Mouse (Mus musculus) telencephalon, adult 2 months (tissue): ENCODE measurements around the gene Gm15056.

Experiments used
- DNase-seq: peaks from one replicate; pipeline ENCODE4 v3.0.0-alpha.2; 2011; ENCODE audit warnings: low read depth, low spot score

Gene Gm15056

GRCm38 (mm10) chr8:20902527-20902926, at the start of gene Gm15056:
Gene Gm15056, minus strand, starts transcription at chr8:20902627.
- DNase-seq = no peak

DNA sequence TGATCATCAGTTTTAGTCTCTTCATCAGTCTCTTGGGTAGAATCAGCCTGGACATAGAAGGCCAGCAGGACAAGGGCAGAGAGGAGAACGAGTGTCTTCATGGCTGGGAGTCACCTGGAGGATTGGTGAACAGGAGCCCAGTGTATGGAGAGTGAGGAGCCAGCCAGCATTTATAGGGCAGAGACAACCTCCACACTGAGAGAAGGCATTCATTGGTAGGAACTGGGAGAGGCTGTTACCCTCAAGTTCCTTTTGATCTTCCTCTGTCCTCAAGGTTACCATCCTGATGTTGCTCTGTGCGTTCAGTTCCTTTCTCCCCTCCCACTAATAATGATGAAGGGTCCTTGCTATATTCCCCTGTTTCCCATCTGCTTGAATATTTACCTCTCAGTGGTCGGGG, 42.2 kb upstream of the Gm15056 start, which contains the start of gene AY761185:
Gene AY761185 (minus strand): TSS at position 101 of the 400 bp plus-strand sequence.
- no peak for DNase-seq

DNA sequence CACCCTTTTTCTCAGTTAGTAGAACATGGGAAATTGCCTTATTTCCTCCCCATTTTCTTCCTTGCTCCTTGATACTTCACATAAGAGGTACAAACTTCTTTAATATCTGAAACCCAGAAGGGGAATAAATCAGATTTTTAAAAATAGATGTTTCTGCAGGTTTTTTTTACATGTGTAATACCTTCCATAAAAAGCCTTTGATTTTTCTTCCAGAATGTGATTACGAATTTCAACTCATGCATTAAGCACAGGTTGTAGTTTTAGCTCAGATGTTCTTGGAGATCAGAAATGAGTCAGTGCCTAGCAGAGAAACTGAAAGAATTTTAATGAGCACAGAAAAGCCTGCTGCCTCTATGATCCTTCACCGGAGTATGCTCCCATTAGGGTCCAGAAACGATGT, 19.5 kb upstream of the Gm15056 start, which contains the start of gene Gm6040:
Gene Gm6040 (minus strand): TSS at position 101 of the 400 bp plus-strand sequence.
- no peak for DNase-seq

DNA sequence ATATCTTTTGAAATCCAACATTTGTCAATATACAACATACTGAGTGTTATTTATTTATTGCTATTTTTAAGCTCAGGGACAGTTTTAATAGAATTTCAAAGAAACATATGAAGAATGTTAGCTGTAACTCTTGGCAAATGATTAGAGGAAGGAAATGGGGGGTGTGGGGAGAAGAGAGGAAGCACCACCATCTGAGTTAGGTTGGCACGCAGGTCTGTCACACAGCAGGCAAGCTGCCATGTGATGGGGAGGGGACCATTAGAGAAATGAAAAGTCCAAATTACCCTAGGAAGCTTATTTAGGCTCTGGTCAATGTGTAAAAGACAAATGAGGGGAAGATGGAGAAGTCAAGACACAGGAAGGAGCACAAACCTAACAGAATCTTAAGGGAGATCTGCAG, 9.9 kb upstream of the Gm15056 start:
- no peak for DNase-seq

- DNase-seq = no peak
Observed at GRCm38 (mm10) chr8:20908256-20908655, 5.8 kb upstream of the Gm15056 start.

- DNase-seq = no peak
Observed at GRCm38 (mm10) chr8:20907119-20907518, 4.7 kb upstream of the Gm15056 start.

GRCm38 (mm10) chr8:20892369-20892768, 10.1 kb downstream of the Gm15056 start, which contains the start of gene Defb33:
Gene Defb33, plus strand, starts transcription at chr8:20892669.
- DNase-seq = no peak

GRCm38 (mm10) chr8:20874608-20875007, 27.8 kb downstream of the Gm15056 start:
- no peak for DNase-seq
